Mouse (Mus musculus): ENCODE measurements at regions not wholly inside any gene's neighbourhood (a gene's known extent, or its start where the extent isn't known, plus 50 kb on each side); places are given as distances from the start of the nearest gene placed in this dataset.

DNA sequence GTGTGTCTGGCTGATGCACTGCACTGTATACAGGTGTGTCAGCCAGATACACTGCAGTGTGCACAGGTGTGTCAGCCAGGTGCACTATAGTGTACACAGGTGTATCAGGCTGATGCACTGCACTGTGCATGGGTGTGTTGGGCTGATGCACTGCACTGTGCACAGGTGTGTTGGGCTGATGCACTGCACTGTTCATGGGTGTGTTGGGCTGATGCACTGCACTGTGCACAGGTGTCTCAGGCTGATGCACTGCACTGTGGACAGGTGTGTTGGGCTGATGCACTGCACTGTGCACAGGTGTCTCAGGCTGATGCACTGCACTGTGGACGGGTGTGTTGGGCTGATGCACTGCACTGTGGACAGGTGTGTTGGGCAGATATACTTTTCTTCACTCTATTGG, 181.2 kb downstream of the 1810013L24Rik start:
- Histone ChIP-seq H3K4me1 (replicated peaks; ENCODE audit: control insufficient read depth, insufficient read depth, low read length) (no peaks in the 10 kb centered on the region), H3K27me3 (replicated peaks; ENCODE audit: control insufficient read depth, insufficient read depth, low read length) (no peaks in the 10 kb centered on the region), H3K36me3 (ENCODE audit: control insufficient read depth, insufficient read depth) (no peaks in the 10 kb centered on the region), H3K27ac (ENCODE audit: low read depth, low read length) (no peak overlapping the region), H3K9ac (ENCODE audit: low read depth, low read length) (no peak overlapping the region), H3K4me3 (ENCODE audit: low read depth, low read length) (no peak overlapping the region), H3K4me2 (replicated peaks; ENCODE audit: low read depth) (no peak overlapping the region), H3K9me3 (ENCODE audit: control insufficient read depth) (no peaks in the 10 kb centered on the region)
- 60% methylated on average over 1 of the region's 1 CpGs for WGBS
- no peak for ATAC-seq
- TF ChIP-seq CTCF (IDR thresholded peaks at IDR 0.05; ENCODE audit: low read depth) = no peak

DNA sequence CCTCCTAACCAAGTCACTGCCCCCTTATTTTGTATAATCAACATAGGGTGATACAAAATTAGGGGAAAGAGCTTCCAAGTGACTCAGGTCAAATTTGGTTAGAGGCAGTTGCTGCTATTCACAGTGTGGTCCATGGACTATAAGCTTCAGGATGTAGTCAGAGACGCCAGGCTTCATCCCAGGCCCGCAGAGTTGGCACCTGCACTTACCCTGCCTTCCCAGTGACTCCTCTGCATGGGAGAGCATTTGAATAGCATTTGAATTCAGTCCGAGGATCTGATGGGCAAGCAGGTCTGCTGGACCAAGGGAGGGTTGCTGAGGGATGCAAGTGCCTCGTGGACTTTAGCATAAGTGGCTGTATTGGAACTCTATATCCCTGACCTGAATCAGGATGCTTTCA, 181.8 kb downstream of the 1810013L24Rik start:
- no peaks in the 10 kb centered on the region for H3K4me1 ChIP-seq (replicated peaks; ENCODE audit: control insufficient read depth, insufficient read depth, low read length)
- no peaks in the 10 kb centered on the region for H3K9me3 ChIP-seq (ENCODE audit: control insufficient read depth)
- TF ChIP-seq CTCF (IDR thresholded peaks at IDR 0.05; ENCODE audit: low read depth) = no peak
- whole genome bisulfite sequencing = 83% methylated on average over 4 of the region's 4 CpGs
- no peak overlapping the region for H3K4me3 ChIP-seq (ENCODE audit: low read depth, low read length)
- H3K4me2 ChIP-seq (replicated peaks; ENCODE audit: low read depth) = no peak overlapping the region
- no peak overlapping the region for H3K27ac ChIP-seq (ENCODE audit: low read depth, low read length)
- no peaks in the 10 kb centered on the region for H3K27me3 ChIP-seq (replicated peaks; ENCODE audit: control insufficient read depth, insufficient read depth, low read length)
- H3K9ac ChIP-seq (ENCODE audit: low read depth, low read length) = no peak overlapping the region
- H3K36me3 ChIP-seq (ENCODE audit: control insufficient read depth, insufficient read depth) = no peaks in the 10 kb centered on the region
- ATAC-seq = no peak

DNA sequence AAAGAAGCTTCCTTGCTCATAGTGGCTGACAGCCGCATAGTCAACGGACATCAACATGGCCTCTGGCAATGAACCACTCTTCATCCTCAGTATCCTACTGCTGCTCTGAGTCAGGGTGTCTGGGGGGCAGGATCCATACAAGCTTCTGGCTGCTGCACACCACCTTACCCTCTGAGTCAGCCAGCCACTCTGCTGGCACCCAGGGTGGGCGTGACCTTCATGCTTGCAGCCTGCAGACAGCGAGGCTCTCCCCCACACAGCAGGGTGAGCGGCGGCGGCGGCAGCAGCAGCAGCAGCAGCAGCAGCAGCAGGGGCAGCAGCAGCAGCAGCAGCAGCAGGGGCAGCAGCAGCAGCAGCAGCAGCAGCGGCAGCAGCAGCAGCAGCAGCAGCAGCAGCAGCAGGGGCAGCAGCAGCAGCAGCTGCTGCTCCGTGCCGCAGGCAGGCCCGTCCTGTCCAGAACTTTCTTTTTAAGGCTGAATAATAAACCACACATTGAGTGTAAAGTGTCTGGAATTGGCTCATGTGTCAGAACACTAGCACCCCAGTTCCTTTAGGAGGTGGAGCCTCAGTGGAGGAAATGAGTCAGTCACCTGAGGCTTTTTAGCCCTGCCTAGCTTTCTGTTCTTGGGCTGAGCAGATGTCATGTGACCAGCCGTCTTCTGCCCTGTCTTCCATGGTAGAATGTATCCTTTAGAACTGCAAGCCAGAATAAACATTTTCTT, 186.3 kb downstream of the 1810013L24Rik start:
- Histone ChIP-seq H3K36me3 (ENCODE audit: control insufficient read depth, insufficient read depth) (no peaks in the 10 kb centered on the region), H3K4me3 (ENCODE audit: low read depth, low read length) (no peak overlapping the region), H3K4me2 (replicated peaks; ENCODE audit: low read depth) (no peak overlapping the region), H3K9me3 (ENCODE audit: control insufficient read depth) (no peaks in the 10 kb centered on the region), H3K27me3 (replicated peaks; ENCODE audit: control insufficient read depth, insufficient read depth, low read length) (no peaks in the 10 kb centered on the region), H3K9ac (ENCODE audit: low read depth, low read length) (no peak overlapping the region), H3K4me1 (replicated peaks; ENCODE audit: control insufficient read depth, insufficient read depth, low read length) (no peaks in the 10 kb centered on the region), H3K27ac (ENCODE audit: low read depth, low read length) (no peak overlapping the region)
- 73% methylated on average over 13 of the region's 13 CpGs for WGBS
- no peak for TF ChIP-seq CTCF (IDR thresholded peaks at IDR 0.05; ENCODE audit: low read depth)
- no peak for ATAC-seq

- Histone ChIP-seq H3K9ac (ENCODE audit: low read depth, low read length) (no peak overlapping the region), H3K4me3 (ENCODE audit: low read depth, low read length) (no peak overlapping the region), H3K36me3 (ENCODE audit: control insufficient read depth, insufficient read depth) (no peaks in the 10 kb centered on the region), H3K27me3 (replicated peaks; ENCODE audit: control insufficient read depth, insufficient read depth, low read length) (no peaks in the 10 kb centered on the region), H3K4me2 (replicated peaks; ENCODE audit: low read depth) (no peak overlapping the region), H3K9me3 (ENCODE audit: control insufficient read depth) (no peaks in the 10 kb centered on the region), H3K27ac (ENCODE audit: low read depth, low read length) (no peak overlapping the region), H3K4me1 (replicated peaks; ENCODE audit: control insufficient read depth, insufficient read depth, low read length) (no peaks in the 10 kb centered on the region)
- no peak for ATAC-seq
- no peak for TF ChIP-seq CTCF (IDR thresholded peaks at IDR 0.05; ENCODE audit: low read depth)
- WGBS = 93% methylated on average over 7 of the region's 7 CpGs
Observed at GRCm38 (mm10) chr16:9016762-9017086, 186.8 kb downstream of the 1810013L24Rik start.

DNA sequence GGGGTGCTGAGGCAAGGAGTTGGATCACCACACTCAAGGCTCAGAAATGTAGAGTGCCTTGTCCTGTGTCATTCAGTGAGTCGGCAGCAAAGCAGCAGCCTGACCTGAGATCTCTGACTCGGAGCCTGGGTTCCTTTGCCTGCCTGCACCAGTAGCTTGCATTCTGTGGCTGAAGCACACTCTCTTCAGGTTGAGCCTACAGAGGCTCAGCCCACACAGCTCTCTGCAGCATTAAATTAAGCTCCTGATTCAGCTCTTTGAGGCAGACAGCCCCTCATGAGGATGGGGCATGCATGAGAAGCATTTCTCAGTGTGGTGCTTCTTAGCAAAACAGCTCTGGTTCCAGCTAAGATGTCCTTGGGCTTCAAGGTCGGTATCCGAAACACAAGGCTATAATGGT, 200.8 kb downstream of the 1810013L24Rik start:
- H3K9ac ChIP-seq (ENCODE audit: low read depth, low read length) = no peak overlapping the region
- 82% methylated on average over 4 of the region's 4 CpGs for WGBS
- H3K4me2 ChIP-seq (replicated peaks; ENCODE audit: low read depth) = no peak overlapping the region
- H3K36me3 ChIP-seq (ENCODE audit: control insufficient read depth, insufficient read depth) = no peaks in the 10 kb centered on the region
- no peak overlapping the region for H3K4me3 ChIP-seq (ENCODE audit: low read depth, low read length)
- no peak overlapping the region for H3K27ac ChIP-seq (ENCODE audit: low read depth, low read length)
- no peaks in the 10 kb centered on the region for H3K27me3 ChIP-seq (replicated peaks; ENCODE audit: control insufficient read depth, insufficient read depth, low read length)
- no peaks in the 10 kb centered on the region for H3K9me3 ChIP-seq (ENCODE audit: control insufficient read depth)
- no peak for ATAC-seq
- H3K4me1 ChIP-seq (replicated peaks; ENCODE audit: control insufficient read depth, insufficient read depth, low read length) = no peaks in the 10 kb centered on the region
- no peak for TF ChIP-seq CTCF (IDR thresholded peaks at IDR 0.05; ENCODE audit: low read depth)

GRCm38 (mm10) chr16:9043271-9043670, 213.4 kb downstream of the 1810013L24Rik start:
- Histone ChIP-seq H3K9ac (ENCODE audit: low read depth, low read length) (no peak overlapping the region), H3K4me2 (replicated peaks; ENCODE audit: low read depth) (no peak overlapping the region), H3K9me3 (ENCODE audit: control insufficient read depth) (no peaks in the 10 kb centered on the region), H3K27me3 (replicated peaks; ENCODE audit: control insufficient read depth, insufficient read depth, low read length) (no peaks in the 10 kb centered on the region), H3K27ac (ENCODE audit: low read depth, low read length) (no peak overlapping the region), H3K36me3 (ENCODE audit: control insufficient read depth, insufficient read depth) (no peaks in the 10 kb centered on the region), H3K4me1 (replicated peaks; ENCODE audit: control insufficient read depth, insufficient read depth, low read length) (no peaks in the 10 kb centered on the region), H3K4me3 (ENCODE audit: low read depth, low read length) (no peak overlapping the region)
- 70% methylated on average over 6 of the region's 6 CpGs for WGBS
- no peak for TF ChIP-seq CTCF (IDR thresholded peaks at IDR 0.05; ENCODE audit: low read depth)
- no peak for ATAC-seq

- Histone ChIP-seq H3K9me3 (ENCODE audit: control insufficient read depth) (no peaks in the 10 kb centered on the region), H3K4me2 (replicated peaks; ENCODE audit: low read depth) (no peak overlapping the region), H3K4me1 (replicated peaks; ENCODE audit: control insufficient read depth, insufficient read depth, low read length) (no peaks in the 10 kb centered on the region), H3K27ac (ENCODE audit: low read depth, low read length) (no peak overlapping the region), H3K27me3 (replicated peaks; ENCODE audit: control insufficient read depth, insufficient read depth, low read length) (no peaks in the 10 kb centered on the region), H3K4me3 (ENCODE audit: low read depth, low read length) (no peak overlapping the region), H3K36me3 (ENCODE audit: control insufficient read depth, insufficient read depth) (no peaks in the 10 kb centered on the region), H3K9ac (ENCODE audit: low read depth, low read length) (no peak overlapping the region)
- WGBS = 81% methylated on average over 2 of the region's 2 CpGs
- no peak for ATAC-seq
- TF ChIP-seq CTCF (IDR thresholded peaks at IDR 0.05; ENCODE audit: low read depth) = no peak
Observed at GRCm38 (mm10) chr16:9046864-9047263, 217.0 kb downstream of the 1810013L24Rik start.

Measured in intestine, postnatal 0 days (tissue).